Mouse (Mus musculus) C2C12 (cell line): Measurements from ENCODE around the gene Pgap3. TPM values are rescaled to one million over a fixed set of nuclear protein-coding genes. Genes with fewer than 3 reads are reported as not detected.

Experiments
- H3K27me3 ChIP-seq: one replicate; pipeline ENCODE4 v1.6.1; 2011; ENCODE audit not compliant: control insufficient read depth, insufficient read depth, insufficient read length
- H3K36me3 ChIP-seq: one replicate; pipeline ENCODE4 v1.6.1; 2011; ENCODE audit not compliant: control insufficient read depth, insufficient read depth
- H3K4me3 ChIP-seq: one replicate; pipeline ENCODE4 v1.5.1; 2011; ENCODE audit warnings: mild to moderate bottlenecking, control low read depth; ENCODE audit not compliant: poor library complexity, insufficient read depth, severe bottlenecking
- H3K79me2 ChIP-seq: one replicate; pipeline ENCODE4 v1.6.1; 2011; ENCODE audit not compliant: control insufficient read depth, insufficient read depth
- H3K79me3 ChIP-seq: one replicate; pipeline ENCODE4 v1.6.1; 2011; ENCODE audit warnings: low read depth, control low read depth
- H3ac ChIP-seq: one replicate; pipeline ENCODE3; 2011; ENCODE audit warnings: low read depth; ENCODE audit not compliant: control insufficient read depth, insufficient read length
- CEBPB ChIP-seq: IDR thresholded peaks from one replicate; pipeline ENCODE4 v1.6.1; 2011; ENCODE audit warnings: low read depth, mild to moderate bottlenecking, control low read depth, moderate library complexity
- CTCF ChIP-seq: IDR thresholded peaks from one replicate; pipeline ENCODE4 v1.5.1; 2011; ENCODE audit not compliant: control insufficient read depth, insufficient read depth, insufficient read length
- FOSL1 ChIP-seq: IDR thresholded peaks from one replicate; pipeline ENCODE4 v1.8.0; 2011; ENCODE audit warnings: mild to moderate bottlenecking, low read length; ENCODE audit not compliant: poor library complexity, insufficient read depth, severe bottlenecking
- MAX ChIP-seq: IDR thresholded peaks from one replicate; pipeline ENCODE4 v1.6.1; 2011; ENCODE audit warnings: mild to moderate bottlenecking, control low read depth
- MYOD1 ChIP-seq: IDR thresholded peaks from one replicate; pipeline ENCODE4 v1.6.1; 2011; ENCODE audit warnings: low read depth; ENCODE audit not compliant: control insufficient read depth, insufficient read length
- MYOG ChIP-seq: IDR thresholded peaks from one replicate; pipeline ENCODE4 v1.6.1; 2011; ENCODE audit not compliant: control insufficient read depth, insufficient read length; ENCODE audit errors: extremely low read depth
- USF1 ChIP-seq: IDR thresholded peaks from one replicate; pipeline ENCODE4 v1.6.1; 2011; ENCODE audit warnings: low read depth, mild to moderate bottlenecking, control low read depth, moderate library complexity
- polyA plus RNA-seq: library from polyadenylated mRNA; unstranded; fragments of >200 nt; fragmentation: generic; extraction: Trizol; gene quantifications from one replicate; pipeline ENCODE4 v1.2.1, GENCODE M21; 2012; ENCODE audit warnings: missing spikeins

Gene Pgap3
- polyA plus RNA-seq, 1 experiment: 6.3 TPM

DNA sequence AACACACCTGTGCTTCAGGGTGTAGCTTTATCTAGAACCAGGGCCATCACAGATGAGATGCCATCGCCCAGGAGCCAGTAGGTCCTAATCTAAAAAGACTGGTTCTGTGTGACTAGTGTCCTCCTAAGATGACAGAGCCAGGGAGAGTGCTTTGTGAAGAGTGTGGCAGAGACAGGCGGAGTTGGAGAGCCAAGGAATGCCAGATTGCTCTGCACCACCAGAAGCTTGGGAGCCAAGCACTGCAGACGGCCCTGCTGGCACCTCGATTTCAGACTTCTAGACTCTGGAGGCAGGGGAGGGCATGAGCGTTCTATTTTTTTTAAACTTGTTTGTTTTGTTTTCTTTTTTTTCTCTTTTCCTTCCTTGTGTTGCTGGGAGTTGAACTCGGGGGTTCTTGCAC, 31.0 kb downstream of the Pgap3 start:
- Histone ChIP-seq H3K79me2 (peaks cover 2% of the 10 kb centered on the region), H3K36me3 (peaks cover 7% of the 10 kb centered on the region), H3K79me3 (no peaks in the 10 kb centered on the region), H3K4me3 (no peak overlapping the region), H3K27me3 (no peaks in the 10 kb centered on the region), H3ac (no peak overlapping the region)
- TF ChIP-seq MAX (no peak), MYOG (no peak), CEBPB (no peak), USF1 (no peak), CTCF (no peak), MYOD1 (no peak), FOSL1 (no peak)

DNA sequence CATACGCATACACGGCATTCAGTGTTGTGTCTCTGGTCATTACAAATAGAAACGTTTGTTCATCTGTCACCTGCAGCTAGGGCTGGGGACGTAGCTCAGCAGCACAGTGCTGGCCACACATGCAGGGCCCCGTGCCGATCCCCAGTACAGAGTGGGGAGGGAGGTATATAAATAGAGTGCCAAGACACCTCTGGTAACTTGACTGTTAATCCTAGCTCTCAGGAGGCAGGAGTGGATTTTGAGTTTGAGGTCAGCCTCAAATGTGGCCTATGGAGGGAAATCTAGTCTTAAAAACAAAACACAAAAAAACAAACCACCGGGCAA, 32.5 kb downstream of the Pgap3 start:
- peaks cover 3% of the 10 kb centered on the region for H3K36me3 ChIP-seq
- no peaks in the 10 kb centered on the region for H3K27me3 ChIP-seq
- no peak overlapping the region for H3K4me3 ChIP-seq
- TF ChIP-seq CTCF (no peak), MAX (no peak), FOSL1 (no peak), MYOD1 (no peak), USF1 (no peak), CEBPB (no peak), MYOG (no peak)
- no peak overlapping the region for H3ac ChIP-seq
- peaks cover 17% of the 10 kb centered on the region for H3K79me2 ChIP-seq
- no peaks in the 10 kb centered on the region for H3K79me3 ChIP-seq

DNA sequence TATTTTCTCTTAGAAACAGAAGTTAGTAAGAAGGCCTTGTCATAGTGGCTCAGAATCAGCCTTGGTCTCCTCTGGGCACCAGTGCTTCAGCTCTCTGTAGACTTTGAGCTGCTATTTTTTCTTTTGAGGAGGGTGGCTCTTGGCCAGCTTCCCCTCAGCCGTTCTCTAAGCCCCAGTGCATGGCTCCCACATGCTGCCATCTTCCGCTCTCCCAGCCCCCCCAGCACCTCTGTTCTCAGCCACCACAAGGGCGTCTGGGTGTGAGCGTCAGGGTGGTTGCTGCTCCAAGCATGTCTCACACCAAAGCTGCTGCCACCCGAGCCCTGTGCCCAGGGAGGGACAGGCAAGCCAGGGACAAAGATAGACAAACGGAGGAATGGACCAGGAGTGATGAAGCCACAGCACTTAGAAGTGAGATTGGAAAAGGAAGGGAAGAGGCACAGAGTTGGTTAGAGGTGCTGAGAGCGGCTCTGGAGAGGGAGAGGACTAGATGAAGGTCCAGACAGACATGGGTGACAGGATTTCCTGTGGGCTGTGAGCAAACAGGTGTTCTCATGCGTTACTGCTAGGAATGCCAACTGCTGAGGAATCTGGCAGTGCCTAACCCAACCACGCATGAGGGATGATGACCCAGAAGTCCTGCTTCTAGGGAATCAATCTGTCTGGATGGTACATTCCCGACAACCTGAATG, 33.0 kb downstream of the Pgap3 start:
- Histone ChIP-seq H3ac (no peak overlapping the region), H3K79me3 (no peaks in the 10 kb centered on the region), H3K36me3 (no peaks in the 10 kb centered on the region), H3K79me2 (peaks cover 23% of the 10 kb centered on the region), H3K4me3 (no peak overlapping the region), H3K27me3 (no peaks in the 10 kb centered on the region)
- TF ChIP-seq USF1 (no peak), MYOD1 (no peak), CTCF (no peak), CEBPB (no peak), MYOG (no peak), MAX (no peak)

DNA sequence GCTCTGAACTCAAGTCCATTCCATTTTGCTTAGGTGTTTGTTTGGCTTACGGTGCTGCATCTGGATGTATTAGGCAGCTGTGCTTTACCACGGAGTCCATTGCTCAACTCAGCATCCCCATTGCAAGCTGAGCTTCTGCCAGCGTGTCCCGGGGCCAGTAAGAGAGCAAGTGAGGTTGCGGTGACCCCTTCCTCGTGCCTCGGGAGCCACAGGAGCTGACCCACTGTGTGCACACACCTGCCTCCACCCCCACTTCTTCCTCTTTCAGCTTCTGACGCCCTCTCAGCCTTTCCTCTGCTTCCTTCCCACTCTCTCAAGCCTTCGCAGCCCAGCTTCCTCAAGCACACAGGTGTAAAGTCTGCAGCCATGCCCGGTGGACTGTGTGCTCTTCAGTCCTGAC, 34.0 kb downstream of the Pgap3 start:
- H3K27me3 ChIP-seq: no peaks in the 10 kb centered on the region
- H3K79me3 ChIP-seq: peaks cover 4% of the 10 kb centered on the region
- H3K79me2 ChIP-seq: peaks cover 33% of the 10 kb centered on the region
- H3ac ChIP-seq: no peak overlapping the region
- TF ChIP-seq CTCF: no peak
- no peak for TF ChIP-seq MYOD1
- TF ChIP-seq MAX: no peak
- TF ChIP-seq FOSL1: no peak
- TF ChIP-seq CEBPB: no peak
- no peak for TF ChIP-seq USF1
- TF ChIP-seq MYOG: no peak
- no peaks in the 10 kb centered on the region for H3K36me3 ChIP-seq
- H3K4me3 ChIP-seq: no peak overlapping the region

DNA sequence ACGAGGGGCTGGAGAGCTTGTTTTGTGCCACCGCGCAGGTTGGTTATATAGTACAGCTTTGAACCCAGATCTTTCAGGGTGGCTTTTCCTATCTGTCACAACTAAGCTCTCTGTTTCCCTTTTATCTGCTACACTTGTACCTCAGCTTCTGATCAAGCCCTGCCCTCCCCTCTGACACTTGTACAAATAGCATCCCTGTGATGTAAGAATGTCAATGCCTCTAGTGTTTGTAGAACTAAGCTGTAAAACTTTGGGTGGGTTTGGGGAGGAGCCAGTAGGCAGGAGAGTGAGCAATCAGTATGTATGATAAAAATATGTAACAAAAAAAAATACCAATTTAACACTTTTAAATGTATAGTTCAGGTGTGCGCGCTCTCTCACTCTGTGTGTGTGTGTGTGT, 35.9 kb downstream of the Pgap3 start:
- Histone ChIP-seq H3K4me3 (no peak overlapping the region), H3K79me3 (peaks cover 13% of the 10 kb centered on the region), H3K27me3 (no peaks in the 10 kb centered on the region), H3K36me3 (no peaks in the 10 kb centered on the region), H3ac (no peak overlapping the region), H3K79me2 (peaks cover 52% of the 10 kb centered on the region)
- TF ChIP-seq USF1 (no peak), MYOD1 (no peak), CEBPB (no peak), CTCF (no peak), MYOG (no peak), MAX (no peak), FOSL1 (no peak)

DNA sequence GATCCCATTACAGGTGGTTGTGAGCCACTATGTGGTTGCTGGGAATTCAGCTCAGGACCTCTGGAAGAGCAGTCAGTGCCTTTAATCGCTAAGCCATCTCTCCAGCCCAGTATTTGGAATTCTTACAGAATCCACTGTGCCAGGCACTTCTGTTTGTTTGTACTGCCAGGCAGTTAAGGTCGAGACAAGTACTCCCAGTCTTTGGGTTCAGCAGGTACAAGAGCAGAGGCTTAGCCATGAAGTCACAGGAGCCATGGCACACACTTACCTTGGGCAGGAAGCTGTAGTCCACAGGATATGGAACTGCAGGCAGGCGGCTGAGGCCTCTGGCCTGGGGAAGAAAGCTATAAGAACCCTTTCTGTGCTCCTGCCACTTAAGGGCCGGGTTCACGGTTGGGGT, 36.5 kb downstream of the Pgap3 start:
- Histone ChIP-seq H3ac (no peak overlapping the region), H3K36me3 (no peaks in the 10 kb centered on the region), H3K79me2 (peaks cover 58% of the 10 kb centered on the region), H3K79me3 (peaks cover 19% of the 10 kb centered on the region), H3K27me3 (no peaks in the 10 kb centered on the region), H3K4me3 (no peak overlapping the region)
- no peak for TF ChIP-seq CEBPB
